Mouse (Mus musculus) bone marrow, adult 2 months (tissue): ENCODE data around the gene Rexo1.

ENCODE experiments used
- CTCF ChIP-seq: fragments of 200-500 bp; IDR thresholded peaks from 2 replicates; pipeline ENCODE4 v1.5.1; 2011; ENCODE audit warnings: low read length, control low read depth; ENCODE audit not compliant: control insufficient read depth, insufficient read depth
- POLR2A ChIP-seq: fragments of 200-500 bp; IDR thresholded peaks from 2 replicates; pipeline ENCODE4 v1.6.1; 2011; ENCODE audit warnings: low read depth, mild to moderate bottlenecking, control low read depth, low read length, borderline replicate concordance; ENCODE audit not compliant: control insufficient read depth

DNA sequence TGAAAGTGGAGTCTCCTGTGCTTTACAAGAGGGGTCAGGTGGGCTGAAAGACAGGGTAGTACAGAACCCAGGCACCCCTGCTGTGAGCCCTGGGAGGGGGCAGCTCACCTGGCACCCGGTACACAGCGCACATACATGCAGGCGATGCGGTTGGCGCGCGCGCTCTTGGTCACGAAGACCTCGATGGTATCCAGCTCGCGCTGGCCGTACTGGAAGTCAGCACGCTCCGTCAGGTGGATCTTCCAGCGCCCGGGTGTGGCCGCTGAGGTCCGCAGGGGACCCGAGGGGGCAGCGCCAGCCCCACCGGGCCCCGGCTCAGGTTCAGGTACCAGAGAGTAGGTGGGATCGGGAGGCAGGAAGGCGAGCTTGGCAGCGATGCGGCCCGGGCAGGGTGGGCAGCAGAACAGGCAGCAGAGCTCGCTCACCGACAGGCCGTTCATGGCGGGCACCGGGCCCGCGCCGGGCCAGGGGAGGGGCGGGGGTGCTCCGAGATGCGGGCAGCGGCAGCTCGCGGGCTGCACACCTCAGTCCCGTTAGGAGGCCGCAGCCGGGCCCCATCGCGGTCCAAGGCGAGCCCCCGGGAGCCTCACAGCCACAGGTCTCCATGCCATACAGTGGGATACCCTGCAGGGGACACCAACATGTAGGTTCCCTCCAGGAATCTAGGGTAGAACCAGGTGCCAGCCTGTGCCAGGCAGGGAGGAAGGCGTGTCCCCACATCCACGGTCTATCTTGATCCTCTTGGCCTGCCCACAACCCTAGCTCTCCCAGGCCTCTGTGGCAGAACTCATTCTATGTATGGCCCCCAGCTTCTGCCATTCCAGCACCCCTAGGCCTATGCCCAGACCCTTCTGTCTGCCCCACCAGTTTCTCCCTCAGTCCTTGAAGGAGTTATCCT lies 25.3 kb upstream of the Rexo1 start:
- no peak for TF ChIP-seq CTCF
- no peak for TF ChIP-seq POLR2A
